Mouse (Mus musculus): ENCODE data around the gene Sh3rf3. TPM values are rescaled to one million over a fixed set of nuclear protein-coding genes. Genes with fewer than 3 reads are reported as not detected.
A peak's percentile ranks its signal among the peaks of the same experiment; 100 is the strongest.

Gene Sh3rf3
- polyA plus RNA-seq, 1 experiment from 2014 or later, result 12.5 TPM

GRCm38 (mm10) chr10:58928952-58929442 lies 115.8 kb downstream of the Sh3rf3 start:
- Histone ChIP-seq H3K27ac (replicated peaks) (peak overlapping the region; percentile 41), H3K4me1 (peaks cover 34% of the 10 kb centered on the region), H3K36me3 (no peaks in the 10 kb centered on the region), H3K9ac (replicated peaks) (no peak overlapping the region), H3K4me2 (replicated peaks) (no peak overlapping the region), H3K27me3 (no peaks in the 10 kb centered on the region), H3K4me3 (no peak overlapping the region), H3K9me3 (no peaks in the 10 kb centered on the region)
- peak; percentile 69 for ATAC-seq (replicated peaks)
- WGBS, result 8% methylated on average over 5 of the region's 5 CpGs

- peak overlapping the region; percentile 20 for H3K4me2 ChIP-seq (replicated peaks)
- peak overlapping the region; percentile 66 for H3K27ac ChIP-seq (replicated peaks)
- ATAC-seq (replicated peaks), result peak; percentile 58
- WGBS, result 8% methylated on average over 22 of the region's 22 CpGs
- H3K4me1 ChIP-seq, result peaks cover 60% of the 10 kb centered on the region
- no peak overlapping the region for H3K4me3 ChIP-seq
- no peak overlapping the region; the same call in 1 of the 2 replicates for H3K9ac ChIP-seq (replicated peaks)
- no peaks in the 10 kb centered on the region for H3K27me3 ChIP-seq
- H3K36me3 ChIP-seq, result no peaks in the 10 kb centered on the region
- H3K9me3 ChIP-seq, result no peaks in the 10 kb centered on the region
Measured at GRCm38 (mm10) chr10:58932151-58932773, 119.1 kb downstream of the Sh3rf3 start.

GRCm38 (mm10) chr10:58935606-58936005 lies 122.4 kb downstream of the Sh3rf3 start:
- Histone ChIP-seq H3K27ac (replicated peaks) (peak overlapping the region; percentile 72), H3K4me2 (replicated peaks) (no peak overlapping the region), H3K4me3 (no peak overlapping the region), H3K9ac (replicated peaks) (no peak overlapping the region), H3K4me1 (peaks cover 51% of the 10 kb centered on the region), H3K27me3 (no peaks in the 10 kb centered on the region), H3K9me3 (no peaks in the 10 kb centered on the region), H3K36me3 (no peaks in the 10 kb centered on the region)
- no peak for ATAC-seq (replicated peaks)
- 16% methylated on average over 6 of the region's 6 CpGs for WGBS

- no peaks in the 10 kb centered on the region for H3K36me3 ChIP-seq
- H3K9me3 ChIP-seq, result no peaks in the 10 kb centered on the region
- 18% methylated on average over 9 of the region's 9 CpGs for WGBS
- ATAC-seq (replicated peaks), result peak; percentile 34; the same call in 1 of the 2 replicates
- H3K4me2 ChIP-seq (replicated peaks), result no peak overlapping the region
- no peaks in the 10 kb centered on the region for H3K27me3 ChIP-seq
- no peak overlapping the region for H3K4me3 ChIP-seq
- H3K4me1 ChIP-seq, result peaks cover 49% of the 10 kb centered on the region
- peak overlapping the region; percentile 72 for H3K27ac ChIP-seq (replicated peaks)
- H3K9ac ChIP-seq (replicated peaks), result no peak overlapping the region
Measured at GRCm38 (mm10) chr10:58936441-58936860, 123.3 kb downstream of the Sh3rf3 start.

GRCm38 (mm10) chr10:58937521-58937920 lies 124.4 kb downstream of the Sh3rf3 start:
- Histone ChIP-seq H3K4me3 (no peak overlapping the region), H3K4me2 (replicated peaks) (no peak overlapping the region), H3K27me3 (no peaks in the 10 kb centered on the region), H3K9me3 (no peaks in the 10 kb centered on the region), H3K9ac (replicated peaks) (no peak overlapping the region), H3K4me1 (peaks cover 38% of the 10 kb centered on the region), H3K27ac (replicated peaks) (peak overlapping the region; percentile 72), H3K36me3 (no peaks in the 10 kb centered on the region)
- no peak for ATAC-seq (replicated peaks)
- WGBS, result 31% methylated on average over 3 of the region's 3 CpGs

- H3K4me2 ChIP-seq (replicated peaks), result no peak overlapping the region
- peaks cover 3% of the 10 kb centered on the region; the same call in 1 of the 2 replicates for H3K4me1 ChIP-seq
- no peak overlapping the region for H3K9ac ChIP-seq (replicated peaks)
- no peaks in the 10 kb centered on the region for H3K27me3 ChIP-seq
- H3K27ac ChIP-seq (replicated peaks), result no peak overlapping the region
- no peaks in the 10 kb centered on the region for H3K9me3 ChIP-seq
- 81% methylated on average over 3 of the region's 3 CpGs for WGBS
- H3K4me3 ChIP-seq, result no peak overlapping the region
- no peak for ATAC-seq (replicated peaks)
- H3K36me3 ChIP-seq, result no peaks in the 10 kb centered on the region
Measured at GRCm38 (mm10) chr10:58942819-58943218, 129.7 kb downstream of the Sh3rf3 start.

- H3K4me3 ChIP-seq, result no peak overlapping the region
- H3K9me3 ChIP-seq, result no peaks in the 10 kb centered on the region
- H3K4me1 ChIP-seq, result peaks cover 7% of the 10 kb centered on the region
- no peaks in the 10 kb centered on the region for H3K36me3 ChIP-seq
- WGBS, result 83% methylated on average over 9 of the region's 9 CpGs
- H3K9ac ChIP-seq (replicated peaks), result no peak overlapping the region
- H3K4me2 ChIP-seq (replicated peaks), result no peak overlapping the region
- no peak for ATAC-seq (replicated peaks)
- H3K27ac ChIP-seq (replicated peaks), result no peak overlapping the region
- H3K27me3 ChIP-seq, result no peaks in the 10 kb centered on the region
Measured at GRCm38 (mm10) chr10:58943661-58944400, 130.7 kb downstream of the Sh3rf3 start.

GRCm38 (mm10) chr10:58944930-58945329 lies 131.8 kb downstream of the Sh3rf3 start:
- Histone ChIP-seq H3K27me3 (no peaks in the 10 kb centered on the region), H3K27ac (replicated peaks) (no peak overlapping the region), H3K36me3 (no peaks in the 10 kb centered on the region), H3K9me3 (no peaks in the 10 kb centered on the region), H3K4me2 (replicated peaks) (no peak overlapping the region), H3K9ac (replicated peaks) (no peak overlapping the region), H3K4me3 (no peak overlapping the region), H3K4me1 (peaks cover 18% of the 10 kb centered on the region)
- 75% methylated on average over 6 of the region's 6 CpGs for WGBS
- no peak for ATAC-seq (replicated peaks)

- ATAC-seq (replicated peaks), result peak; percentile 89
- WGBS, result 6% methylated on average over 11 of the region's 11 CpGs
- no peak overlapping the region for H3K4me3 ChIP-seq
- H3K4me1 ChIP-seq, result peaks cover 28% of the 10 kb centered on the region
- peak overlapping the region; percentile 18; the same call in 1 of the 2 replicates for H3K9ac ChIP-seq (replicated peaks)
- H3K27ac ChIP-seq (replicated peaks), result peak overlapping the region; percentile 86
- H3K9me3 ChIP-seq, result no peaks in the 10 kb centered on the region
- no peaks in the 10 kb centered on the region for H3K27me3 ChIP-seq
- no peaks in the 10 kb centered on the region for H3K36me3 ChIP-seq
- H3K4me2 ChIP-seq (replicated peaks), result peak overlapping the region; percentile 2; the same call in 1 of the 2 replicates
Measured at GRCm38 (mm10) chr10:58949770-58950638, 136.8 kb downstream of the Sh3rf3 start.

- Histone ChIP-seq H3K9me3 (no peaks in the 10 kb centered on the region), H3K4me1 (no peaks in the 10 kb centered on the region), H3K27ac (replicated peaks) (no peak overlapping the region), H3K4me2 (replicated peaks) (no peak overlapping the region), H3K27me3 (no peaks in the 10 kb centered on the region), H3K4me3 (no peak overlapping the region), H3K36me3 (no peaks in the 10 kb centered on the region), H3K9ac (replicated peaks) (no peak overlapping the region)
- no peak for ATAC-seq (replicated peaks)
- WGBS, result 90% methylated on average over 4 of the region's 4 CpGs
Measured at GRCm38 (mm10) chr10:58960193-58960592, 147.0 kb downstream of the Sh3rf3 start.

- 66% methylated on average over 4 of the region's 4 CpGs for WGBS
- no peaks in the 10 kb centered on the region for H3K9me3 ChIP-seq
- no peak overlapping the region for H3K27ac ChIP-seq (replicated peaks)
Measured at GRCm38 (mm10) chr10:58968236-58968635, 155.1 kb downstream of the Sh3rf3 start.

More at GRCm38 (mm10) chr10:58968236-58968635, 155.1 kb downstream of the Sh3rf3 start:
- Histone ChIP-seq H3K27me3 (no peaks in the 10 kb centered on the region), H3K9ac (replicated peaks) (no peak overlapping the region), H3K4me2 (replicated peaks) (no peak overlapping the region), H3K36me3 (no peaks in the 10 kb centered on the region), H3K4me1 (0 out of 2 replicates have a peak, but pooled peaks cover 5% of the 10 kb centered on the region), H3K4me3 (no peak overlapping the region)
- ATAC-seq (replicated peaks), result no peak
